Mouse (Mus musculus) spleen, postnatal 36 days (tissue): ENCODE results near the gene Olfr390.

Experiments
- DNase-seq, 2 experiments: peaks; one replicate each; pipeline ENCODE4 v3.0.0; 2022; ENCODE audit warnings: low spot score in 2 of 2, mixed read lengths in 1 of 2

The Olfr390 gene

DNA sequence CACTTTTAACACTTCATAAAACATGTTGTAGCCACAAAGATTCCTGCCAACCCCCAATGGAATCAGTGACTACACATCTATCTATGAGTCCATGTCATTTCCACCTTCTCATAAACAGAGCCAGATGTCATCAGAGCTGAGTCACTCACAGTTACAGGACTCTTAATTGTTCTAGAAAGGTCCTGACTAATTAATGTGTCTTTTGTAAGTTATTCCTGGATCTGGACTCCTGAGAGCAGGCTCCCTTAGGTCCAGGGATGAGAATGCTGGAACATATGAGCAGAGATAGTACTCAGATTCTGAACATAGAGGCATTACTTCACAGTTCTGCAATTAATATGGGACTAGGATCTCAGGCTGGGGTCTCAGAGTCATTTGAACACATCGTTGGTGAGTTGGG lies at the start of gene Olfr390:
Olfr390 (plus strand) TSS at position 301 of the 400 bp plus-strand sequence.
- no peak for DNase-seq

GRCm38 (mm10) chr11:73759115-73759514 lies 23.6 kb upstream of the Olfr390 start:
- DNase-seq, result no peak

- no peak for DNase-seq
Observed at GRCm38 (mm10) chr11:73780613-73781012, 2.2 kb upstream of the Olfr390 start, which contains the start of gene Olfr389. TSS of gene Olfr389 (minus strand) at chr11:73780713.

- no peak for DNase-seq
Observed at GRCm38 (mm10) chr11:73802952-73803351, 20.2 kb downstream of the Olfr390 start, which contains the start of gene Olfr391-ps. TSS of gene Olfr391-ps (minus strand) at chr11:73803052.

- DNase-seq, result no peak
Observed at GRCm38 (mm10) chr11:73816949-73817348, 34.2 kb downstream of the Olfr390 start, which contains the start of gene Olfr392. TSS of gene Olfr392 (minus strand) at chr11:73817049.
